Mouse (Mus musculus) liver, postnatal 0 days (tissue): Measurements from ENCODE around the gene Gm17374.

Experiments used
- CTCF ChIP-seq: sonication (generic); IDR thresholded peaks from 2 replicates; pipeline ENCODE4 v1.5.1; 2016; ENCODE audit warnings: antibody characterized with exemption, low read depth
- EP300 ChIP-seq: IDR thresholded peaks from 2 replicates; pipeline ENCODE4 v1.6.1; 2016; ENCODE audit warnings: antibody characterized with exemption, low read depth, mild to moderate bottlenecking

DNA sequence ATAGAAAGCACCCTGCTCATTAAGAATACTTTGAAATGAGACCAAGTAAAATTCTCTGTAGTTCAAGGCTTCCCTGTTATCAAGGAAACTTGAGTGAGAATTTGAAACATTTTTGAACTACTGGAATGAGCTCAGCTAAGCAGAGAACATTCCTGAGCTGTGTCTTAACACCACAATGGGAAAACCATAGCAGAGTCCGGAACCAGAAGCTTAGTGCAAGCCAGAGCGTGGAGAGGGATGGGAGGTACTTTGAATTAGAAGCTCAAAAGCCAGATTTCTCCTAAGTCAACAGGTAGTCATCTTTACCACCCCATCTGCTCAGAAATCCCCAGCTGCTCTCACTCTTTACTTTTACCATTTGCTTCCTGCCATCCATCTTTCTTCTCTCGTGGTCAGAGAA, 46.9 kb upstream of the Gm17374 start:
- no peak for TF ChIP-seq CTCF
- TF ChIP-seq EP300, result no peak
